ENCODE assay signal across 9 mouse cellular contexts in the genomic region with DNA sequence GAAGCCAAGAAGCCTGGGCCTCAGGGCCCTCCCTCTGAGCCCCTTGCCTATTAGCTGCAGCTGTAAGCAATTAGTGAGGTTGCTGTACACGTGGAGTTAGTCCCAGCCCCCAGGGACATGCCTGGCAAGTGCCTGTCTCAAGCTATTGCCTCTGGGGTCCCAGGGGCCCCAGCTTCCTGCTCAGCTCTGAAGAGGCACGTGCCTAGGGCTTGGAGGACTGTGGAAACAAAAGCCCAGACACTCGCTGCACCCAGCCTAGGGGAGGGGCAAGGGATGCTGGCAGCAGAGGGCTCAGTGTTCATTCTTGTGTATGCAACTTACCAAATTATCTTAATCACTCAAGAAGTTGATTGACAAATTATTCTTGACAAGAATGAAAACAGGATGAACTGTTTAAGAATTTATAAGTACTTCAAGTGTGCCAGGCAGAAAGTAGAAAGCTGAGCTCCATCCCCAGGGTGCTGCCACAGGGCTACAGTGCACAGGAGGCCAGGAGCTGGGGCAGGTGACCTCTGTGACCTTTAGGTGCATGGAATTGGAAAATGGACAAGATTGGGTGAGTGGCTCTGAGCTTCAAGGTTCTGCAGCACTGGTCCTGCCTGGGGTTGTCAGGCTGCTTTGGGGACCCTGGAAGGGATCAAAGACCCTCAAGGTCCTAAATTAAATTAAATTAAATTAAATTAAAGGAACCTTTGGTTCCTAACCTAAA.
DNase-seq lines count a peak whose midpoint lies in the region; ATAC-seq and TF ChIP-seq lines count a peak whose summit lies in the region.
"Had no signal": no experiment of that assay in that cellular context is flagged by ENCODE, and none has a peak within 500 bp of the region (broad histone marks: within the 10 kb centered on the region; RNA-seq: fewer than 3 reads in every experiment).

No protein-coding gene starts in this region.

- DNase-seq in ES-CJ7 (ENCODE audit: low read depth, low spot score) = peak; percentile 15
- peak; percentile 87 for DNase-seq in brain, embryonic 14.5 days (ENCODE audit: low read depth)
- peak; percentile 78 for DNase-seq in forelimb bud, embryonic 11.5 days (ENCODE audit: low read depth, low spot score)
- DNase-seq in midbrain, embryonic 11.5 days (ENCODE audit: low spot score, missing footprints) = peak; percentile 87
- no peak for DNase-seq in layer of hippocampus, postnatal 14 days (ENCODE audit: low spot score in 2 of 2)
- DNase-seq in urinary bladder, postnatal 36 days (ENCODE audit: low spot score in 2 of 2) = no peak

- ATAC-seq in midbrain, embryonic 11.5 days (ENCODE audit: low FRiP score) = peak; percentile 85
- no peak for ATAC-seq in CD4-positive, CD25-positive, alpha-beta regulatory T cell, adult 4 months
- ATAC-seq in activated CD4-positive, CD25-positive, alpha-beta regulatory T cell, adult 4 months = no peak

- no peak overlapping the region for H3K4me2 ChIP-seq in midbrain, embryonic 11.5 days

- no peak overlapping the region for H3K4me3 ChIP-seq in midbrain, embryonic 11.5 days (ENCODE audit: low read depth, low read length)
- H3K4me3 ChIP-seq: myocyte had no signal

- no peak for TF ChIP-seq POLR2A in brain, embryonic 14.5 days (IDR thresholded peaks at IDR 0.05; ENCODE audit: borderline replicate concordance, extremely low read depth, insufficient read depth, insufficient read length, poor library complexity, severe bottlenecking)

- no peaks in the 10 kb centered on the region for H3K9me3 ChIP-seq in midbrain, embryonic 11.5 days (ENCODE audit: control insufficient read depth, low read length)

- no peak overlapping the region for H3K9ac ChIP-seq in midbrain, embryonic 11.5 days (ENCODE audit: low read length)

- no peaks in the 10 kb centered on the region for H3K36me3 ChIP-seq in midbrain, embryonic 11.5 days (ENCODE audit: control insufficient read depth, insufficient read depth, low read length)

- H3K27ac ChIP-seq in midbrain, embryonic 11.5 days (ENCODE audit: low read depth, low read length) = peak overlapping the region; percentile 9; the same call in 1 of the 2 replicates

- H3K27me3 ChIP-seq in midbrain, embryonic 11.5 days (ENCODE audit: control insufficient read depth, insufficient read depth, low read length) = no peaks in the 10 kb centered on the region

- TF ChIP-seq CTCF in brain, embryonic 14.5 days (IDR thresholded peaks at IDR 0.05; ENCODE audit: borderline replicate concordance, extremely low read depth, insufficient read depth, insufficient read length) = no peak

- H3K4me1 ChIP-seq in midbrain, embryonic 11.5 days (ENCODE audit: control insufficient read depth, insufficient read depth, low read length) = peaks cover 13% of the 10 kb centered on the region

- 2% methylated on average over 3 of the region's 3 CpGs for WGBS in midbrain, embryonic 11.5 days

Comparison
In these comparisons a context has a peak if more than half of its experiments do, and no peak if none do; other contexts are left out.
1. DNase-seq: peak in ES-CJ7 (single experiment), brain, embryonic 14.5 days (single experiment), forelimb bud, embryonic 11.5 days (single experiment) and midbrain, embryonic 11.5 days (single experiment); none in layer of hippocampus, postnatal 14 days (0 of 2) and urinary bladder, postnatal 36 days (0 of 2).